Mouse (Mus musculus): ENCODE results near the gene Bmp4.

Gene Bmp4

GRCm38 (mm10) chr14:46386478-46387356, 3.8 kb downstream of the Bmp4 start:
- peak; percentile 36 for DNase-seq (ENCODE audit: extremely low spot score, low spot score)

DNA sequence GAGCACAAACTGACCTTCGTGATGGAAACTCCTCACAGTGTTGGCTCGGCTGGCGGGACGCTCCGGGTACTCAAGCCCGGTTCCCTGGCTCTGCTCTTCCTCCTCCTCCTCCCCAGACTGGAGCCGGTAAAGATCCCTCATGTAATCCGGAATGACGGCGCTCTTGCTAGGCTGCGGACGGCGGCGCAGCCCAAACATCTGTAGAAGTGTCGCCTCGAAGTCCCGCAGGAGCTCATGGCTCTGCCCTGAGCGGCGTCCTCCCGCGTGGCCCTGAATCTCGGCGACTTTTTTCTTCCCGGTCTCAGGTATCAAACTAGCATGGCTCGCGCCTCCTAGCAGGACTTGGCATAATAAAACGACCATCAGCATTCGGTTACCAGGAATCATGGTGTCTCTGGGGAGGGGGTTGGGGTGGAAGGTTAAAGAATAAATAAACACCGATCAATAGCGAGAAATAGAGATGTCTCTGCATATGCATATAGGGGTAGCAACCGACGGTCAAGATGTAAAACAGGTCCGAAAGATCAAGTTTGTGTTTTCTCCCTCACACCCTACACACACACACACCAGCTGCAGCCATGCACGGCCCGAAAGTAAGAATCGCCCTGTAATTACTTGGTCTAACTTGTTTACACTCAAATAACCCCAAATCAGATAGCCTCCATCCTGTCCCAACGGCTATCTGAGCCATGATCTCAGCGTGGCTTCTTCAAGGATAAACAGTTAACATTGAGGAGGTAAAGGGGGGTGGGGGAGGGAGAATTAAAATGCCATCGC, 4.6 kb downstream of the Bmp4 start:
- peak; percentile 64 for DNase-seq (ENCODE audit: extremely low spot score, low spot score)

- no peak for DNase-seq (ENCODE audit: extremely low spot score, low spot score)
Measured at GRCm38 (mm10) chr14:46384946-46385691, 5.3 kb downstream of the Bmp4 start.

- DNase-seq (ENCODE audit: extremely low spot score, low spot score): no peak
Measured at GRCm38 (mm10) chr14:46381457-46381856, 9.0 kb downstream of the Bmp4 start.

DNA sequence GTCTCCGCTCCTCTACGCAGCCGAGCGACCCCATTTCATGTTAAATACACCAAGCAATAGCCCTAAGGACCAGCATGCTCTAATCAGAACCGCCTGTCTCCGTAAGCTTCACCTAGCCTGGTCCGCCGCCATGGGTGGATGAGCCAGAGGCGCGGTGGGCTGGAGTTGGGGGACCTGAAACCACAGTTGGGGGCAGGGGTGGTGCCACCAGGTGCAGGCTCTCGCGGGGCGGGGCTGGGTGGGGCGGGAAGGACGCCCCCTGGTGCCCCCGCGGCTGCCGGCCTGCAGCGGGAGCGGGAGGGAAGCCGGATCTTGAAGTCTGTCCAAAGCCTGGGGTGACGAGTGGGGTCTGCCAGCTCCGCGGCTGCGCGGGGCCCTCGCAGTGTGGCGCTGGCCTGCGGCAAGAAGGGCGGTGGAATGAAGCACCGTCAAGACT, 10.2 kb downstream of the Bmp4 start:
- DNase-seq (ENCODE audit: extremely low spot score, low spot score): peak; percentile 58

- no peak for DNase-seq (ENCODE audit: extremely low spot score, low spot score)
Measured at GRCm38 (mm10) chr14:46379285-46379684, 11.2 kb downstream of the Bmp4 start, which contains the start of gene Gm15217. Gene Gm15217 (plus strand): TSS chr14:46379414.

DNA sequence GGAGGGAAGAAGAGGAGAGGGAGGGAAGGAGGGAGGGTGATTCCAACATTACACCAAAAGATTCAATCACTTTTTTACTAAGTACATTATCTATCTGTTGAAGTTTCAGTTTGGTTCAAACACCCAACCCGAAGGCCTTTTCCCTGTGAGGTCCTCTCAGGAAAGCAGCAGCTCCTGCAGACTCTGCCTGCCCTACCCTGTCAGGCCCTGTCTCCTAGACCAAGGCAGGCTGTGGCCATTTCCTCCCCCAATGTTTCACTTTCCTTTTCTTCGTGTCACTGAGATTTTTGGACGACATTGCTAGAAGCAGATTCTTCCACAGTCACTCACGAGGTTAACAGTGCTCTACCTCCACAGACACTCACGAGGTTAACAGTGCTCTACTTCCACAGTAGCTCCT, 14.7 kb downstream of the Bmp4 start:
- DNase-seq (ENCODE audit: extremely low spot score, low spot score): no peak

DNA sequence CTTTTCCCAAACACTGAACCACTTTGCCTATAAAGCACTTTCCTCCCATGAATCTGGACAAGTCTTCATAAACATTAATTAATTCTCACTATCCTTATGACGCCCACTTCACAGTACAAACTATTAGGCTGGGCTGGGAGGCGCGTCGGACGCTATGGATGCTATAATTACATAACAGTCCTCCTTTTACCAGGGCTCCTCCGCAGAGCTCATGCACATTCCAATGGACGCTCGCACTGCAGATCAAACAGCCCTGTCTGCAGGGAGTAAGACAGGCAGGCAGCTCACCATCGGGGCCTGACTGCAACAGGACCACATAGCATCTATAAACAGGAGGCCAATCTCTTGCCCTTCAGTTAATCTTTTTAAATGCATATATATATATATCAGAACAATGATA, 18.0 kb downstream of the Bmp4 start:
- no peak for DNase-seq (ENCODE audit: extremely low spot score, low spot score)

GRCm38 (mm10) chr14:46363209-46363608, 27.3 kb downstream of the Bmp4 start:
- no peak for DNase-seq (ENCODE audit: extremely low spot score, low spot score)

DNA sequence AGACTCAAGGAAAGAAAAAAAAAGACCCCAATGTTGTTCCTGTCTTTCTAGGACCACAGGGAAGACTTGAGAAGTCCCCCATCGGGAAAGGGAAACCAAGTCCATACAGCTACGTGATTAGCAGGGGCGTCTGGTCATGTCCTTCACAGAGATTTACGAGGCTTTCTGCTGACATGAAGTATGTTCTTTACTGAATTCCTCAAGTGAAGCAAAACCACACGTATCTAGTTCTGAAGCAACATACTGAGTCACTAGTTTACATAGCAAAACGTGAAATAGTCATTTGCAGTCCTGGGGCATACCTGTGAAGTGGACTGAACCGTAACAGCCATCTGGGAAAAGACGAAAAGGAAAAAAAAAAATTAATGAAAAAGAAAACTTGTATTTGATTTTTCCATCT, 32.8 kb downstream of the Bmp4 start:
- DNase-seq (ENCODE audit: extremely low spot score, low spot score): no peak

GRCm38 (mm10) chr14:46357286-46357685, 33.2 kb downstream of the Bmp4 start:
- no peak for DNase-seq (ENCODE audit: extremely low spot score, low spot score)

GRCm38 (mm10) chr14:46344750-46345149, 45.7 kb downstream of the Bmp4 start:
- no peak for DNase-seq (ENCODE audit: extremely low spot score, low spot score)

DNA sequence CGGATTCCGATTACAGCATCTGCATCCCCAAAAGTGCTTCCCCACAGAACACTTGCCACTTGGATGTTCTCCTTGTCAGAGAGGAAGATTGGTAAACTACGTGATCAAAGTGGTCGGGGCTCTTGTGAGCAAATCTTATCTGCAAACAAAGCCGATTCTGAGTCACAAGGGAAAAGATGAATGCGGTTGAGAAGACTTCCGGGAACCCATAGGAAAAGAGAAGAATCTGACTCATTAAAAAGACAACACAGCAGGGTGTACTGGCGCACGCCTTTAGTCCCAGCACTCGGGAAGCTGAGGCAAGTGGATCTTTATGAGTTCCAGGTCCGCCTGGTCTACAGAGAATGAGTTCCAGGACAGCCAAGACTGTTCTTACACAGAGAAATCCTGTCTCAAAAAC, 51.7 kb downstream of the Bmp4 start:
- DNase-seq (ENCODE audit: extremely low spot score, low spot score): no peak

All from neural tube, embryonic 10.5 days (tissue).